In the genomic region with DNA sequence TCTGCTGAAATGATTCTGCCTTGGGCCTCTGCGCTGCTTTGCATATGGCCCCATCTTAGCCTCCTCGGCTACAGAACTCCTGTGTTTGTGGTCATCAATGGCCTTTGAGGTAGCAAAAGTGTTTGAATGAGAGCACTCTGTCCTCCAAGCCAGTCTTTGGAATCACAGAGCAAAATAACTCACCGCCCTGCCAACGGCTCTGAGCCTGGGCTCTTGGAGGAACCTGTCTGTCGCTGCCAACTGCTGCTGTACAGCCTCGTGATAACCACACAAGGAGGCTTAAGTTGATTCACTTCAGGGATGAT, we compare ENCODE assay signal across 12 mouse cellular contexts. TPM values are rescaled to one million over a fixed set of nuclear protein-coding genes. Genes with fewer than 3 reads are reported as not detected.
A peak's percentile ranks its signal among the peaks of the same experiment; 100 is the strongest.
DNase-seq lines count a peak whose midpoint lies in the region; TF ChIP-seq lines count a peak whose summit lies in the region.
"Had no signal": no experiment of that assay in that cellular context is flagged by ENCODE, and none has a peak within 500 bp of the region (broad histone marks: within the 10 kb centered on the region; RNA-seq: fewer than 3 reads in every experiment).

No protein-coding gene starts in this region.

- TF ChIP-seq RAD21 in CH12.LX (IDR thresholded peaks at IDR 0.05; ENCODE audit: low read depth, low read length): no peak

- peaks cover 11 to 42% of the 10 kb centered on the region in 2 experiments for H3K36me3 ChIP-seq in CH12.LX (replicated peaks in 1 of 2; ENCODE audit: control insufficient read depth in 1 of 2, insufficient read depth in 1 of 2, low read length in 1 of 2)
- H3K36me3 ChIP-seq: midbrain, embryonic 13.5 days had no signal

- no peak overlapping the region for H3K4me3 ChIP-seq in left cerebral cortex, adult 2 months
- H3K4me3 ChIP-seq in CH12.LX (replicated peaks in 1 of 3; ENCODE audit: low read depth in 2 of 3, low read length in 2 of 3, poor library complexity in 1 of 3): no peak overlapping the region
- H3K4me3 ChIP-seq: midbrain, embryonic 13.5 days had no signal

- peak overlapping the region; percentile 97 for H3K4me2 ChIP-seq in CH12.LX (ENCODE audit: insufficient read depth, low read depth, poor library complexity, severe bottlenecking)
- H3K4me2 ChIP-seq: midbrain, embryonic 13.5 days had no signal

- no peaks in the 10 kb centered on the region for H3K9me3 ChIP-seq in CH12.LX (replicated peaks; ENCODE audit: low read length)
- H3K9me3 ChIP-seq: midbrain, embryonic 13.5 days had no signal

- no peak; the same call in 1 of the 2 replicates for TF ChIP-seq POLR2A in CH12.LX (IDR thresholded peaks at IDR 0.05; ENCODE audit: low read depth, low read length)

- H3K79me2 ChIP-seq in CH12.LX (replicated peaks; ENCODE audit: control insufficient read depth, extremely low read depth, insufficient read depth, poor library complexity, severe bottlenecking): peaks cover 94% of the 10 kb centered on the region

- peak overlapping the region; percentile 51; the same call in 1 of the 2 replicates for H3K27ac ChIP-seq in left cerebral cortex, adult 2 months
- peak overlapping the region; percentile 99 for H3K27ac ChIP-seq in CH12.LX (ENCODE audit: insufficient read depth, low read depth)
- H3K27ac ChIP-seq: midbrain, embryonic 13.5 days had no signal

- peak; percentile 20 for DNase-seq in cerebellum, adult 9-11 months
- no peak for DNase-seq in cerebellum, postnatal 36 days
- no peak for DNase-seq in left cerebral cortex, adult 2 months (ENCODE audit: extremely low spot score in 1 of 2, low spot score in 2 of 2)
- DNase-seq in left cerebral cortex, adult 9 months (ENCODE audit: low spot score in 2 of 2): no peak
- DNase-seq in CH12.LX (ENCODE audit: extremely low read depth): peak; percentile 80
- peak; percentile 49 for DNase-seq in heart, postnatal 4 days
- DNase-seq in urinary bladder, postnatal 4 days (ENCODE audit: low spot score in 2 of 2): no peak
- DNase-seq in thymus, postnatal 0 days (ENCODE audit: low spot score): no peak
- DNase-seq: kidney, adult 18-20 months; thymus, postnatal 25 days had no signal

- peaks cover 65 to 97% of the 10 kb centered on the region in 2 experiments for H3K4me1 ChIP-seq in CH12.LX (ENCODE audit: control insufficient read depth in 1 of 2, insufficient read depth in 2 of 2)

- TF ChIP-seq EP300 in CH12.LX (IDR thresholded peaks at IDR 0.05; ENCODE audit: low read length): peak; percentile 76

- in situ Hi-C loops in CH12.LX (cut with MboI; ENCODE audit: low pct_ligation_motif_present, low pct_unique_long_range_greater_than_20kb, low sequenced_read_pairs): no loop called here

- no peaks in the 10 kb centered on the region for H3K27me3 ChIP-seq in CH12.LX (replicated peaks)

- TF ChIP-seq CTCF in left cerebral cortex, adult 2 months (IDR thresholded peaks at IDR 0.05): no peak
- TF ChIP-seq CTCF in CH12.LX (conservative IDR thresholded peaks at IDR 0.05 in 1 of 2, IDR thresholded peaks at IDR 0.05 in 1 of 2; ENCODE audit: low read depth in 2 of 2, low read length in 2 of 2): no peak

- peak overlapping the region; percentile 49 for H3K9ac ChIP-seq in CH12.LX (ENCODE audit: insufficient read depth, low read depth)
- H3K9ac ChIP-seq: midbrain, embryonic 13.5 days had no signal

- intact Hi-C loops in left cerebral cortex, adult 2 months (cut with DNase I): no loop called here

- dilution Hi-C loops in CH12.LX (cut with MboI; ENCODE audit: extremely low pct_ligation_motif_present, extremely low pct_unique_long_range_greater_than_20kb, low sequenced_read_pairs): no loop called here

TF ChIP-seq in CH12.LX, 34 proteins besides CTCF, POLR2A, EP300 and RAD21:
- peak; percentile 83 for TF ChIP-seq SIN3A (IDR thresholded peaks at IDR 0.05; ENCODE audit: low read length)
- peak; percentile 81 for TF ChIP-seq MEF2A (IDR thresholded peaks at IDR 0.05; ENCODE audit: borderline replicate concordance, low read depth, low read length)
- TF ChIP-seq BHLHE40 (IDR thresholded peaks at IDR 0.05; ENCODE audit: low read depth, low read length): peak; percentile 75
- no peak for TF ChIP-seq POLR2AphosphoS2 (IDR thresholded peaks at IDR 0.05; ENCODE audit: low read depth, low read length)
- peak; percentile 86; the same call in 1 of the 2 replicates for TF ChIP-seq ELF1 (IDR thresholded peaks at IDR 0.05; ENCODE audit: low read depth, low read length)
- TF ChIP-seq CHD1 (IDR thresholded peaks at IDR 0.05; ENCODE audit: low read depth, low read length): 0 out of 2 replicates have a peak, but pooled peaks have one; percentile 51
- peak; percentile 69 for TF ChIP-seq IRF4 (IDR thresholded peaks at IDR 0.05; ENCODE audit: low read depth, low read length)
- TF ChIP-seq ZC3H11A (IDR thresholded peaks at IDR 0.05; ENCODE audit: low read depth, low read length): no peak
- TF ChIP-seq MAFK (IDR thresholded peaks at IDR 0.05; ENCODE audit: insufficient replicate concordance, low read length): peak; percentile 52; the same call in 1 of the 2 replicates
- TF ChIP-seq NELFE (IDR thresholded peaks at IDR 0.05; ENCODE audit: low read depth, low read length): no peak
- TF ChIP-seq PAX5 (IDR thresholded peaks at IDR 0.05; ENCODE audit: low read length): no peak
- TF ChIP-seq TCF12 (IDR thresholded peaks at IDR 0.05; ENCODE audit: low read depth, low read length): peak; percentile 90
- TF ChIP-seq ETS1 (conservative IDR thresholded peaks at IDR 0.05; ENCODE audit: low read depth, low read length): peak; percentile 54

RNA-seq across cellular contexts. Expression of a gene that starts 7.8 kb away (rescaled TPM):
- total RNA-seq in left cerebral cortex, adult 2 months (2021): 10 to 100 TPM; 68.3 to 74.2 TPM
- total RNA-seq in CH12.LX (2012; rRNA removed): 48.4 and 49.8 TPM in 2 replicates
- 26.1 and 28.3 TPM in 2 replicates for total RNA-seq in CH12.LX (2014; rRNA removed)
- polyA plus RNA-seq in CH12.LX (2012; ENCODE audit: insufficient read length, low read depth): 42.1 and 44.7 TPM in 2 replicates
- 10 to 100 TPM; 29.6 to 42.2 TPM for total RNA-seq in heart, postnatal 4 days (2021)
- polyA plus RNA-seq in thymus, postnatal 0 days (2015; fragmentation: Nextera tagmentation; extraction: Ambion mirVana): 9.8 and 11.0 TPM in 2 replicates

RNA-seq across cellular contexts. Expression of a gene that starts 50.7 kb away (rescaled TPM):
- 1 to 10 TPM; 2.9 to 4.1 TPM for total RNA-seq in left cerebral cortex, adult 2 months (2021)
- total RNA-seq in CH12.LX (2012; rRNA removed) (5.3 and 6.2 TPM in 2 replicates), CH12.LX (2014; rRNA removed) (2.0 and 2.6 TPM in 2 replicates)
- polyA plus RNA-seq in CH12.LX (2012; ENCODE audit: insufficient read length, low read depth): 1.6 and 2.2 TPM in 2 replicates
- 1 to 10 TPM; 2.2 TPM for total RNA-seq in heart, postnatal 4 days (2021)
- 7.3 and 8.0 TPM in 2 replicates for polyA plus RNA-seq in thymus, postnatal 0 days (2015; fragmentation: Nextera tagmentation; extraction: Ambion mirVana)

RNA-seq across cellular contexts. Expression of a gene that starts 50.9 kb away (rescaled TPM):
- total RNA-seq in left cerebral cortex, adult 2 months (2021): 10 to 100 TPM; 46.1 to 47.3 TPM
- total RNA-seq in CH12.LX (2012; rRNA removed) (8.3 and 8.7 TPM in 2 replicates), CH12.LX (2014; rRNA removed) (10.2 and 10.6 TPM in 2 replicates)
- polyA plus RNA-seq in CH12.LX (2012; ENCODE audit: insufficient read length, low read depth): 23.5 and 24.7 TPM in 2 replicates
- 10 to 100 TPM; 42.3 to 49.1 TPM for total RNA-seq in heart, postnatal 4 days (2021)
- polyA plus RNA-seq in thymus, postnatal 0 days (2015; fragmentation: Nextera tagmentation; extraction: Ambion mirVana): 32.4 and 32.8 TPM in 2 replicates

RNA-seq across cellular contexts. Expression of a gene that starts 54.0 kb away (rescaled TPM):
- total RNA-seq in left cerebral cortex, adult 2 months (2021): 1 to 10 TPM in 1 of 2 experiments, under 1 TPM in 1; 0.63 to 1.1 TPM
- not detected in 2 replicates for total RNA-seq in CH12.LX (2012; rRNA removed)
- total RNA-seq in CH12.LX (2014; rRNA removed): not detected in 2 replicates
- 0.74 and 0.87 TPM in 2 replicates for polyA plus RNA-seq in CH12.LX (2012; ENCODE audit: insufficient read length, low read depth)
- under 1 TPM in 1 of 2 experiments, not detected in 1; 0.62 TPM for total RNA-seq in heart, postnatal 4 days (2021)
- 1.0 and 1.5 TPM in 2 replicates for polyA plus RNA-seq in thymus, postnatal 0 days (2015; fragmentation: Nextera tagmentation; extraction: Ambion mirVana)
- polyA plus RNA-seq: large intestine, adult 2 months had no signal

Comparison
In these comparisons a context has a peak if more than half of its experiments do, and no peak if none do; other contexts are left out.
1. DNase-seq: peak in cerebellum, adult 9-11 months (single experiment), CH12.LX (single experiment) and heart, postnatal 4 days (single experiment); none in cerebellum, postnatal 36 days (0 of 2), left cerebral cortex, adult 2 months (0 of 2), left cerebral cortex, adult 9 months (0 of 2), urinary bladder, postnatal 4 days (0 of 2) and thymus, postnatal 0 days (single experiment).